Mouse (Mus musculus): ENCODE data around the gene Nap1l4.
A peak's percentile ranks its signal among the peaks of the same experiment; 100 is the strongest.

Nap1l4 gene

GRCm38 (mm10) chr7:143513763-143514415 lies 35.0 kb downstream of the Nap1l4 start:
- peak; percentile 66 for DNase-seq

GRCm38 (mm10) chr7:143511335-143511712 lies 37.6 kb downstream of the Nap1l4 start:
- no peak for DNase-seq

- DNase-seq: no peak
These were observed 38.1 kb downstream of the Nap1l4 start for GRCm38 (mm10) chr7:143510593-143511334.

- DNase-seq: no peak
These were observed 39.3 kb downstream of the Nap1l4 start for GRCm38 (mm10) chr7:143509566-143509965.

GRCm38 (mm10) chr7:143506675-143507074 lies 42.2 kb downstream of the Nap1l4 start:
- DNase-seq: peak; percentile 67

- no peak for DNase-seq
These were observed 42.6 kb downstream of the Nap1l4 start for GRCm38 (mm10) chr7:143506271-143506670.

- peak; percentile 90 for DNase-seq
These were observed 43.1 kb downstream of the Nap1l4 start for GRCm38 (mm10) chr7:143505823-143506222.

- DNase-seq: no peak
These were observed 43.5 kb downstream of the Nap1l4 start for GRCm38 (mm10) chr7:143505411-143505810.

GRCm38 (mm10) chr7:143503926-143504325 lies 45.0 kb downstream of the Nap1l4 start:
- DNase-seq: no peak

GRCm38 (mm10) chr7:143502418-143503200 lies 46.3 kb downstream of the Nap1l4 start, which contains the start of gene Phlda2:
TSS of gene Phlda2 (minus strand) at chr7:143503150.
- peak; percentile 45 for DNase-seq

GRCm38 (mm10) chr7:143501643-143502417 lies 47.1 kb downstream of the Nap1l4 start:
- peak; percentile 72 for DNase-seq

- DNase-seq: no peak
These were observed 48.0 kb downstream of the Nap1l4 start for GRCm38 (mm10) chr7:143500912-143501311.

GRCm38 (mm10) chr7:143498584-143498983 lies 50.3 kb downstream of the Nap1l4 start:
- DNase-seq: no peak

- DNase-seq: no peak
These were observed 53.6 kb downstream of the Nap1l4 start for GRCm38 (mm10) chr7:143495104-143495961.

- no peak for DNase-seq
These were observed 55.2 kb downstream of the Nap1l4 start for GRCm38 (mm10) chr7:143493616-143494126.

- no peak for DNase-seq
These were observed 59.2 kb downstream of the Nap1l4 start for GRCm38 (mm10) chr7:143489735-143490134.

- no peak for DNase-seq
These were observed 66.4 kb downstream of the Nap1l4 start for GRCm38 (mm10) chr7:143482541-143482940.

- no peak for DNase-seq
These were observed 67.0 kb downstream of the Nap1l4 start for GRCm38 (mm10) chr7:143481806-143482387.

GRCm38 (mm10) chr7:143480498-143480897 lies 68.4 kb downstream of the Nap1l4 start:
- DNase-seq: peak; percentile 77

GRCm38 (mm10) chr7:143477800-143478199 lies 71.1 kb downstream of the Nap1l4 start:
- DNase-seq: no peak

- DNase-seq: no peak
These were observed 72.1 kb downstream of the Nap1l4 start for GRCm38 (mm10) chr7:143476702-143477335.
